Mouse (Mus musculus) midbrain, embryonic 16.5 days (tissue): ENCODE data around the gene Cnnm1. TPM values are rescaled to one million over a fixed set of nuclear protein-coding genes. Genes with fewer than 3 reads are reported as not detected.

Experiments
- ATAC-seq: fragments of 200-750 bp; cut with Nextera tagmentation; 2 replicates; pipeline ENCODE4 v1.8.0; 2017; ENCODE audit warnings: moderate TSS enrichment
- H3K27ac ChIP-seq: fragments of 300-500 bp; sonication (generic); 2 replicates; pipeline ENCODE4 v1.5.1; 2014; ENCODE audit warnings: mild to moderate bottlenecking, low read length, mixed read lengths
- H3K27me3 ChIP-seq: fragments of 300-500 bp; sonication (generic); 2 replicates; pipeline ENCODE4 v1.6.1; 2014; ENCODE audit warnings: low read depth, low read length, mixed read lengths; ENCODE audit not compliant: control insufficient read depth, insufficient read depth
- H3K36me3 ChIP-seq: fragments of 300-500 bp; sonication (generic); 2 replicates; pipeline ENCODE4 v1.6.1; 2014; ENCODE audit warnings: mild to moderate bottlenecking, low read length, moderate library complexity, mixed read lengths; ENCODE audit not compliant: control insufficient read depth, insufficient read depth
- H3K4me1 ChIP-seq: fragments of 300-500 bp; sonication (generic); 2 replicates; pipeline ENCODE4 v1.6.1; 2014; ENCODE audit warnings: mild to moderate bottlenecking, low read length, mixed read lengths; ENCODE audit not compliant: control insufficient read depth, insufficient read depth
- H3K4me2 ChIP-seq: fragments of 300-500 bp; sonication (generic); 2 replicates; pipeline ENCODE4 v1.6.1; 2014; ENCODE audit warnings: mild to moderate bottlenecking, low read length, mixed read lengths
- H3K4me3 ChIP-seq: fragments of 300-500 bp; sonication (generic); 2 replicates; pipeline ENCODE4 v1.5.1; 2014; ENCODE audit warnings: low read depth, mild to moderate bottlenecking, low read length, moderate library complexity, mixed read lengths
- H3K9ac ChIP-seq: fragments of 300-500 bp; sonication (generic); 2 replicates; pipeline ENCODE4 v1.6.1; 2014; ENCODE audit warnings: low read depth, low read length, mixed read lengths
- H3K9me3 ChIP-seq: fragments of 300-500 bp; sonication (generic); replicated peaks from 2 replicates; pipeline ENCODE4 v1.6.1; 2014; ENCODE audit warnings: mild to moderate bottlenecking, low read length, mixed read lengths; ENCODE audit not compliant: control insufficient read depth, poor library complexity, severe bottlenecking
- WGBS: fragments of 180-500 bp; shearing (Covaris S2); extraction: QIAGEN DNeasy Blood & Tissue Kit; methylation state at CpG from one replicate; pipeline ENCODE4 v1.1.7; 2014; 5-methylcytosine and 5-hydroxymethylcytosine counted together
- polyA plus RNA-seq: library from polyadenylated mRNA; unstranded; fragments of >200 nt; fragmentation: Nextera tagmentation; extraction: Ambion mirVana; gene quantifications from 2 replicates; pipeline ENCODE4 v1.2.1, GENCODE M21; 2015

Cnnm1 gene
- polyA plus RNA-seq, 1 experiment from 2014 or later: 2.7 TPM

DNA sequence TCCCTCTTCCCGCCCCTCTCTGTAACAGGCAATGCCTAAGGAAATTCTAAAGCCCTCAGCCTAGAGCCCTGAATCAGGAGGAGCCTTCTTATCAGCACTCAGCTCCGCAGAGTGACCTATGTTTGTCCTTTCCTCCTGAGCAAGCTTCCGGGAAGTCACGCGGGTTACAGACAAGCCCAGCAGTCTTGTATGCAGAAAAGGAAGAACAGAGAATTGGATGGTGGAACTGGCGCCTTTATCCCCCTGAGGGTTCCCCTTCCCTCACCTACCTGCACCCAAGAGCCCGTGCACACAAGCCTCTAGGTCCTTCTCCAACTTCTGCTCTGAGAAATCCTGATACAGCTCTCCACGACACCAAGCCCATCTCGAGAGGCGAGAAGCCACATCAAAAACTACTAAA lies 80.2 kb downstream of the Cnnm1 start:
- Histone ChIP-seq H3K27me3 (no peaks in the 10 kb centered on the region), H3K4me1 (peaks cover 29% of the 10 kb centered on the region), H3K27ac (no peak overlapping the region), H3K36me3 (no peaks in the 10 kb centered on the region), H3K4me2 (no peak overlapping the region; the same call in 1 of the 2 replicates), H3K4me3 (no peak overlapping the region), H3K9me3 (no peaks in the 10 kb centered on the region), H3K9ac (no peak overlapping the region)
- no peak for ATAC-seq
- 72% methylated on average over 9 of the region's 10 CpGs for WGBS

DNA sequence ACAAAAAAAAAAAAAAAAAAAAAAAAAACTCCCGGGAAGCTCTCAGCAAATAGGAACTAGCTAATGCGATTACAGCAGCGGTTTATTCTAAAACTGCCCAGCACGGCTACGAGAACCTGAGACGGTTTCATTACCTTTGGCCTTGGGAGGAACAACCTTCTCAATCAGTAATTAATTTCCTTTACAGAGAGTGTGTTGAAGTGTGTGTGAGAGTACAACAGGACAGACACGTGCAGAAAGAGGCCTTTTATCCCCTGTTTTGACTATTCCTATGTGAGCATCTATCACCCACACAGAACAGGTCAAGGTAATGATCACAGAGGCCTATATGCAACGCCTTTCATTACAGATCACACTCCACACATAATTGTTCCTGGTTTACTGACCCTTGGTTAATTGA lies 81.1 kb downstream of the Cnnm1 start:
- no peak overlapping the region for H3K9ac ChIP-seq
- 24% methylated on average over 8 of the region's 8 CpGs for WGBS
- H3K36me3 ChIP-seq: no peaks in the 10 kb centered on the region
- H3K4me1 ChIP-seq: peaks cover 31% of the 10 kb centered on the region
- H3K27me3 ChIP-seq: no peaks in the 10 kb centered on the region
- H3K27ac ChIP-seq: no peak overlapping the region
- H3K4me3 ChIP-seq: no peak overlapping the region
- H3K9me3 ChIP-seq: no peaks in the 10 kb centered on the region
- peak overlapping the region; percentile 0; the same call in 1 of the 2 replicates for H3K4me2 ChIP-seq
- no peak for ATAC-seq

DNA sequence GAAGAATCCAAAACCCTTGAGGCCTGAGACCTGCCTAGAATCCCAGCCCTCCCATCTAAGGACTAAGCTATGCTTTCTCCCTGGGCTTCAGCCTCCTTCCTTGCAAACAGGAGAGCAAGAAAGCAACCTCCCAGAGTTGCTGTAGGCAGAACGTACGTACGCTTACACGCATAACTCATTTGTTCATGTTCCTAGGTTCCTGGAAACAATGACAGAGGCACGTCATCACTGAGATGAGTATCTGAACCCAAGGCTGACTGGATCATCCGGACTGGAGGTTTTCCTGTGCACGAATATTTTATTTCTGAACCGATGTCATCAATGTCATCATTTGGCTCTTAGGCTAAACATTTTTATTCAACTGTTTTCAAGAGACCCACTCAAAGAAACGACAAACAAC lies 81.8 kb downstream of the Cnnm1 start:
- Histone ChIP-seq H3K4me1 (peaks cover 31% of the 10 kb centered on the region), H3K9me3 (no peaks in the 10 kb centered on the region), H3K4me2 (peak overlapping the region; percentile 20), H3K36me3 (no peaks in the 10 kb centered on the region), H3K27ac (no peak overlapping the region), H3K9ac (peak overlapping the region; percentile 23; the same call in 1 of the 2 replicates), H3K4me3 (no peak overlapping the region), H3K27me3 (no peaks in the 10 kb centered on the region)
- WGBS: 81% methylated on average over 9 of the region's 9 CpGs
- no peak for ATAC-seq

DNA sequence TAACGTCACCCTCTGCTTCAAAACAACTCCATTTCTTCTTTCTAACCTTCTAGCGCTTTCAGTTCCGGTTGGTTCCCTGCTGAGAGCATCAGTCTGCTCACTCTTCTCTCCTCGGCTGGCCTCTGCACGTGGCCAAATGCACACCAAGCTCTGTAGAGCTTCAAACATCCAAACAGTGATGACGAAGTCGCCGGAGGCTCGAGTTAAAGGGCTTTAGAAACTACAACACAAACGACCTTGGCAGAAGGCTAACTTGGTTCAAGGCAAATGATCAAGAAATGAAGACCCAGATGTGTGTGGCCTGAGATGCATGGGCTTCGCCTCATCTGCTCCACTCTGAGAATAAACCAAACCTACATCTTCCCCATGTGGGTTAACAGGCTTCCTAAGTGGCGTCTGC lies 83.3 kb downstream of the Cnnm1 start:
- Histone ChIP-seq H3K9ac (peak overlapping the region; percentile 69), H3K4me1 (peaks cover 30% of the 10 kb centered on the region), H3K4me3 (peak overlapping the region; percentile 55), H3K27me3 (no peaks in the 10 kb centered on the region), H3K4me2 (peak overlapping the region; percentile 85), H3K27ac (no peak overlapping the region; the same call in 1 of the 2 replicates), H3K9me3 (no peaks in the 10 kb centered on the region), H3K36me3 (no peaks in the 10 kb centered on the region)
- 3% methylated on average over 12 of the region's 12 CpGs for WGBS
- no peak for ATAC-seq

DNA sequence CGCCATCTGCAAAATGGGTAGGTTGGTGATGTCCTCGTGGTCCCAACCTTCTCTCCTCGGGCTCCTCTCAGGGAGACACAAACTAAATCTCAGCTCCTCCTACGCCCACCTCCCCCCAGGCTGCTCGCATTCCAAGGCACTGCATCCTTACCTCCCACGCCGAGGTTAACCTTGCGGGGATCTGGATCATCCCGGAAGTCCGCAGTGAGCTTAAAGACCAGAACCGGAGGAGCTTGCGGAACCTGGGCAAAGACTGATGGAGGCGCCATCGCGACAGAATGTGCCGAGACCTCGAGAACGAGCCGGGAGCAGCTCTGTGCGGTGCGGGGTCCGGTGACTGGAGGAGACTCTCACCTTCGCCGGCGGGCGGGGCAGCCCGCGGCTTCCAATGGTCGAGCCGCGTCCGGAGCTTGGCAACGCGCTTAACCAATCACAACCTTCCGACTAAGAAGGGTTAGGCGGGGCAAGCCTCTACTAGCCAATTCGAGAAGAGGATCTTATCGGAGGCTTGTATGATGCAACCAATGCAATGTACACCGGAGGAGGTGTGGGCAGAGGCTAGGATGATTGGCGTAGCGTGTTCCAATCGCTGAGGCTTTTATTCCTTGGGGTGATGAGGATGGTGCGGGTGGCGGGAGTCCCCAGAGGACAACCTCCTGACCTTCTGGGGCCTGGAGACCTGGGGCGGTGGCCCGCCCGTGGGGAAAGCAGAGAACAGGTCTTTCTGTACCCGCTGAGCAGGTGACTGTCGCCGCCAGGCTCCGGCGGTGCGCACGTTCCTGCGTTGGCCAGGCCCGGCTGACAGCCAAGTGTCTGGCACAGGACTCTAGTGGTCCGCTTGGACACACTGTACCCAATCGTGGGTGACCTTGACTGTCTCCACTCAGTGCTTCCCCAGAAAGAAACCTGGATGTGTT lies 84.2 kb downstream of the Cnnm1 start, which contains the start of gene Got1:
TSS of gene Got1 (minus strand) at position 419 of the 917 bp plus-strand sequence.
- under 1% methylated on average over 58 of the region's 58 CpGs for WGBS
- Histone ChIP-seq H3K9ac (peak within 1 kb of the TSS; percentile 89), H3K4me1 (peaks cover 30% of the 10 kb centered on the region), H3K27me3 (no peaks in the 10 kb centered on the region), H3K4me3 (peak within 1 kb of the TSS; percentile 55), H3K27ac (peak within 1 kb of the TSS; percentile 89), H3K4me2 (peak within 1 kb of the TSS; percentile 85), H3K9me3 (no peaks in the 10 kb centered on the region), H3K36me3 (no peaks in the 10 kb centered on the region)
- ATAC-seq: peak; percentile 99

DNA sequence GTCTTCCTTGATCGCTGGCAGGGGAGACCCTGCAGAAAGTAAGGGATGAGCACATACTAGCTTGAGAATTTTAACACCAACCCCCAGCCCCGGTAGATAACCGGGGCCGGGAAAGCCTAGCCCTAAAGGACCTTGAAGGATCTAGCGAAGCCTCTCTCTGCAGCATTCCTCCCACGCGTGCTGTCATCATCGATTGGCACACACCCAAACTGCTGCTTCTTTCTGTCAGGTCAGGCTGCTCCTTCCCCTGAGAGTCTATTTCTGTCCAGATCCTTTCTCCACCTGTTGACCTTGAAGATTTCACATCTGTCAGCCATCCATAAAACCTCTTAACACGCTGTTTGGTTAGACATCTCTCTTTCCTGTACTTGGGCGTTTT lies 84.9 kb downstream of the Cnnm1 start:
- 19% methylated on average over 10 of the region's 10 CpGs for whole genome bisulfite sequencing
- Histone ChIP-seq H3K27ac (peak overlapping the region; percentile 89), H3K4me2 (peak overlapping the region; percentile 83), H3K4me3 (peak overlapping the region; percentile 55), H3K9ac (peak overlapping the region; percentile 89), H3K4me1 (peaks cover 30% of the 10 kb centered on the region), H3K36me3 (no peaks in the 10 kb centered on the region), H3K9me3 (no peaks in the 10 kb centered on the region), H3K27me3 (no peaks in the 10 kb centered on the region)
- no peak; the same call in 1 of the 2 replicates for ATAC-seq

DNA sequence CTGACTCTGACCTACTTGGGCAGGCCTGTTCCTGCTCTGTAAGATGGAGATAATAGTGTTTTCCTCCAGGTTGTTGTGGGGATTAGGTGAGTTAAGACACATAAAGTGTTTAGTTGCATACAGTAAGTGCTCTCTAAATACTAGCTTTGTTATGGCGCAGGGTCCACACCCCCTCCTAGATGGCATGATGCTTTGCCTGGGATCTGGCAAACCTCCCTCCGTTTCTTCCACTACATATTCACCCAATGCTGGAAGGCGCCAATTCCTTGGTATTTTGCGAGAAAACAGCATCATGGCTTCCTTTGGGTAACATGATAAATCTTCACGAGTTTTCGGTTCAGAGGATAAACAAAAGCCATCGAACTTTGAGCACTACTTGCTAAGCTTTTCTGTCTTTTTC lies 85.3 kb downstream of the Cnnm1 start:
- H3K4me2 ChIP-seq: peak overlapping the region; percentile 83
- no peaks in the 10 kb centered on the region for H3K27me3 ChIP-seq
- H3K4me1 ChIP-seq: peaks cover 30% of the 10 kb centered on the region
- ATAC-seq: no peak
- H3K9me3 ChIP-seq: no peaks in the 10 kb centered on the region
- no peak overlapping the region for H3K27ac ChIP-seq
- H3K36me3 ChIP-seq: no peaks in the 10 kb centered on the region
- H3K4me3 ChIP-seq: peak overlapping the region; percentile 55; the same call in 1 of the 2 replicates
- WGBS: 91% methylated on average over 7 of the region's 7 CpGs
- H3K9ac ChIP-seq: no peak overlapping the region

DNA sequence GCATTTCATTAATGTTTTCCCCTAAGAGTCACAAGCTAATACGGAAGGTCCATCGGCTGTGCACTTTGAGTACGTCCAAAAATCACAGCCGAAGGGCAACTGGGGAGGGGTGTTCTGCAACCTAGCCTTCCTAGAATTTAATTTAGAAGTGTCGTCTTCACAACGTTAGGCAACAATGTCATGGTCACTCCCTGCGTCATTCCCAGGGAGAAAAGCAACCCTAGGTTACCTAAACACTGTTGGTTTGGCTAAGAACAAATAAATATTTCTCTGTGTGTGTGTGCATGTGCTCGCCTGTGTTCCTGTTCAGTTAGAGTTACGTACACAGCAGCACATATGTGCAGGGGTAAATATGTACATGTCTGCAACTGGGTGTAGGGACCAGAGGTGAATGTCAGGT lies 85.8 kb downstream of the Cnnm1 start:
- Histone ChIP-seq H3K36me3 (no peaks in the 10 kb centered on the region), H3K9ac (no peak overlapping the region), H3K4me2 (no peak overlapping the region), H3K4me3 (no peak overlapping the region), H3K4me1 (peaks cover 27% of the 10 kb centered on the region), H3K27ac (no peak overlapping the region), H3K27me3 (no peaks in the 10 kb centered on the region), H3K9me3 (no peaks in the 10 kb centered on the region)
- 91% methylated on average over 9 of the region's 9 CpGs for WGBS
- no peak for ATAC-seq

DNA sequence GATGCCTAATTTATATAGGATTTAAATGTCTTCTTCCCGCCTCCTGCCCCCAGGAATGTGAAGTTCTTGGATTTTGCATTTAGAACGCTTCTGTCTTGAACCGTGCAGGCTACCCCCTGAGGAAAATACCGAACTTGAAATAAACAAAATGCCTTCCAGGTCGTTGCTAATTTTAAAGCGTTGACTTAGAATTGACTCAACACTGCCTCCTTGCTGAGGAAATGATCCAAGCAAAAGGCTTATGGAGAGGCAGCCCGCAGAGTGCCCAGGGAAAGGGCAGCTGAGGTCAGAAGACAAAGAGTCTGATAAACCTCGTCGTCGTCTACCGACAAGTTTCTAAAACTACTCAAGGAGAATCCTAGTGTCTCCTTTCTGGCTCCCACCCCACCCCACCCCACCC lies 86.9 kb downstream of the Cnnm1 start:
- no peak for ATAC-seq
- Histone ChIP-seq H3K4me3 (no peak overlapping the region), H3K27ac (no peak overlapping the region), H3K4me1 (peaks cover 20% of the 10 kb centered on the region), H3K9ac (no peak overlapping the region), H3K36me3 (no peaks in the 10 kb centered on the region), H3K27me3 (no peaks in the 10 kb centered on the region), H3K9me3 (no peaks in the 10 kb centered on the region), H3K4me2 (no peak overlapping the region)
- WGBS: 9% methylated on average over 11 of the region's 11 CpGs
